Mouse (Mus musculus) liver, postnatal 0 days (tissue): ENCODE results near the gene Map4k4.

Source experiments
- CTCF ChIP-seq: sonication (generic); IDR thresholded peaks from 2 replicates; pipeline ENCODE4 v1.5.1; 2016; ENCODE audit warnings: antibody characterized with exemption, low read depth
- EP300 ChIP-seq: IDR thresholded peaks from 2 replicates; pipeline ENCODE4 v1.6.1; 2016; ENCODE audit warnings: antibody characterized with exemption, low read depth, mild to moderate bottlenecking

DNA sequence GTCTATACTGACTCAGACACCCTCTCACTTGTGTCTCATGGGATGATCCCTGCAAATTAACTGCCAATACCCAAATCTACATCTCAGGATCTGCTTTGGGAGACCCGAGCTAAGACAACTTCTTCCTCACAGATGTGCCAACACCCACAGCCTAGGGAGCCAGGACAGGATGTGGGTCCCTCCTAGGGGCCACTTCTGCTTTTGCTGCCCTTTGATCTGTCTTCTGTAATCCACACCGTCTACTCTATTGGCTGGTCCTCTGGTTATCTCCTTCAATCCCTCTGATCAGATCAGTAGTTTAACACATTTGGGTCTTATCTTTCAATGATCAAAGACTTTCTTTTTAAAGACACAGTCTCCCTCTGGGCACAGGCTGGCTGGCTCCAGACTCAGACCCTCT, 5.2 kb upstream of the Map4k4 start:
- TF ChIP-seq CTCF: no peak
- TF ChIP-seq EP300: no peak
